Mouse (Mus musculus): ENCODE results near the gene Dennd1b.

Gene Dennd1b

DNA sequence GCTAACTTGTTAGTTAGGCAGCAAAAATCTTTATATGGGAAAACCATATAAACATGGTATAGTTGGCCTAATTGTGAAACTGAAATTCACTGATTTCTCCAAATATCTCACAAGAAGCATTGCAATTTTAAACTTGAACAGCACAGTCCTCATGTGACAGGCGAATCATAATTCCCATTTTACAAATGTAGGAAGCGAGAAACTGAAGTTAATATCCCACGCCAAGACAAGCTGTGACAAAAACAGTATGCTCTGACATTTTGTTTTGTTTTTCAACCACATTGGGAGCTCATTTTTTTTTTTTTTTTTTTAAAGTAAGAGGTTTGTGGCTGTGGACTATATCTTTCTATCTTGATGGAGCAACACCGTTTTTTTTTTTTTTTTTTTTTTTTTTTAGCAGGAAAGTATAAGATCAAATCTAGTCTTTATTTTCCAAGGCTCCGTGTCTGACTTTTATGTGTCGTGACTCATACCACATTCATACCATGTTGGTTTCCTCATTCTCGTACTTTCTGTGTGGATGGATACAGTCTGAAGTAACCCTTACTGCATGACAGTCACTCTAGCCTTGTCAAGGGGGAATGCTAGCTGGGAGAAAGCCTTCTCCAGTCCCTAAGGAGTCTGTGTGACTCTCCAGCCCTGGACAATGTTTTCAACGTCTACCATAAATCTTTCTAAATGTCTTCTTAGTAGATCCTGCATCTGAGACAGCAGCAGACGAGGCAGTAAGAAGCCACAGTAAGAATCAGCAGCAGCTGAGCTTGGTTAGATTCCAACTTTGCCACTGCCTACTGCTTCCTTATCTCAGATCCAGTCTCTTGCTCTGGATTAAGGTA is 751 bp upstream of the Dennd1b start:
- no peak for DNase-seq (ENCODE audit: low spot score)

DNA sequence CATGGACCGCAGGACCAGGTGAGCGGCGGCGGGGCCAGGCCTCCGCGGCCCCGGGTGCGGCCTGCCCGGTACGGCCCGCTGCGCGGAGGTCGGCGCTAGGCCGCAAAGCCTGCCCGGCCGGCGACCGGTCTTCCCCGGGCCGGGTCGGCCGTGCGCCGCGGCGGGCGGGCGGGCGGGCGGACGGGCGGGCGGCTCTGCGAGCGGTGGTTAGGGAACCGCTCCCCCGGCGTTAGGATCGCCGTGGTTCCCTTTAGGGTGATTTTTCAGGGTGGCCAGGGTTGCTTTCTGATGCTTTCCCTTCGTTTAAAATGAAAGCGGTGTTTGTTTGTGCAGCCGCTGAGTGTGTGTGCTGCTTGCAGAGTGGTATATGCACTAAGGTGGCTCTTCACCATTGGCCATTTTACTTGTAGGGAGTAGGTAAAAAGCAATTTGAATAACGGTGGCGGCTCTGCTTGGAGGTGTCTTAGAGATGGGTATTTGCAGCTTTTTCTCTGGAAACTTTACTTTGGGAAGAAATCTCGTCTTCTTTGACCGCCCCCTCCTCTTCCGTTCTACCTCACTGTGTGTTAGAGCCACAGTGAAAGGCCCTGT is 728 bp downstream of the Dennd1b start:
- DNase-seq (ENCODE audit: low spot score), result peak; percentile 57

DNA sequence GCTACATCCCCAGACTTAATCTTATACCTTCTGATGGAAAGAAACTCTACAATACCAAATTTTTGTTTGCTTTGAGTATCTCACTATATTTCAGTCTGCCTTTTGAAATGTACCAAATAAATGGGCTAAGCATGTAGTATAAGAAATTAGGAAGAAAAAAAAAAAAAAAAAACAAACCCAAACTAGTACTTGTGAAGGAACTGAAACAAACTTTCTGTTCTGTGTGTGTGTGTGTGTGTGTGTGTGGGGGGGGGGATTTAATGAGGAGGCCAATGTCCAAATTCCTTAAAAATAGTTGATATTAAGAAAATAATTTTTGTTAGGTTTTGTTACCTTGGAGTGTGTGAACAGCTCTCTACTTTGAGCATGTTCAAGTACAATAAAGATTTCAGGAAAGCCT is 1.8 kb downstream of the Dennd1b start:
- DNase-seq (ENCODE audit: low spot score), result no peak

DNA sequence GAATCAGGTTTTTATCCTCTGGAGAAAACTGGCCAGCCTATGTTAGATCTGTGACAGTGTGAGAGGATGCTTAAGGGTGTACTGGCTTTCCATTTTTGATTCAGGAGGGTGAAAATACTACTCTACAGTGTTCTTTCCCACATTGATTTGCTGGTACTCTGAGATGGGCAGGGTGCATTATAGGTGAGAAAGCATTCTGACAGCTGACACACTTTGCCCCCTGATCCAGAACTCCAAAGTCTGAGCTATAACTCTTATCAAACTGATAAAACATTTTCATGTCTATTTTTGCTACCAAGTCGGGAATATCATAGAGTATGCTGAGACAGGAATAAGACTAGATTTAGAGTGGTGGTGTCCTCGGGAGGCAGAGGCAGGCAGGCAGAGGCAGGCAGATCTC is 2.3 kb downstream of the Dennd1b start:
- DNase-seq (ENCODE audit: low spot score), result no peak

DNA sequence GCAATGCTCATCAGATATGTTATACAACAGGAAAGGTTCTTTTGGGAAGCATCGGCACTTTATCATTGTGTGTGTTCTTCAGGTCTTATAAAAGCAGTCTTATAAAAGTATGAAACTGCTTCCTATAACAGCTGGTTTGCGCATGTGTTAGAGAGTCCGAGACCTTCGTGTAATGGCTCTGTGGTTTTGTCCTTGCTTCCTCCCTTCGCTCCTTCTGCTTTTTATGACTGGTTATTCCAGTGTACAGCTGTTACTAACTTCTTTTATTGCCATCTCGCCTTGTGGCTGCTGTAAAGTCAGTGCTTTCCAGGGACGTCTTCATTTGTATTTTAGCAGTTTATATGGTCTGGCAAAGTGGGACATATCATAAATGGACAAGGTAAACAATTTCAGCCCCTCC is 4.2 kb downstream of the Dennd1b start:
- no peak for DNase-seq (ENCODE audit: low spot score)

DNA sequence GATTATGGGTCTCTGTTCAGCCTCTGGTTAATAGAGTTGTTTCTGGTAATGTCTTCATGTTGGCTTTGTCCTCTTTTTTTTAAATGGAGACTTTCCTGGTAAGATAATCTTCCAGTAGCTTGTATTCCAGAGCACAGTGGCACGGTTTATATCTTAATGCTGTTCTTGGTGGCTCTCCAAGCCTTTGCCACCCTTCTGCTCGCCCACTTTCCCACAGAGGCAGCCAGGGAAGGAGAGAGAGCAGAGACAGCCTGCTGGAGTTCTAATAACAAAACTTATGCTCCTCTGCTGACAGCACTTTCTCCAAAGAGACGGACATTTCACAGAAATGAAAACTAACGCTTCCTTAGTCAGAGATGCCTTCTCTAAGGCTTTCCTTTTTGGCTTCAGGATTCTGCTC is 6.8 kb downstream of the Dennd1b start:
- no peak for DNase-seq (ENCODE audit: low spot score)

DNA sequence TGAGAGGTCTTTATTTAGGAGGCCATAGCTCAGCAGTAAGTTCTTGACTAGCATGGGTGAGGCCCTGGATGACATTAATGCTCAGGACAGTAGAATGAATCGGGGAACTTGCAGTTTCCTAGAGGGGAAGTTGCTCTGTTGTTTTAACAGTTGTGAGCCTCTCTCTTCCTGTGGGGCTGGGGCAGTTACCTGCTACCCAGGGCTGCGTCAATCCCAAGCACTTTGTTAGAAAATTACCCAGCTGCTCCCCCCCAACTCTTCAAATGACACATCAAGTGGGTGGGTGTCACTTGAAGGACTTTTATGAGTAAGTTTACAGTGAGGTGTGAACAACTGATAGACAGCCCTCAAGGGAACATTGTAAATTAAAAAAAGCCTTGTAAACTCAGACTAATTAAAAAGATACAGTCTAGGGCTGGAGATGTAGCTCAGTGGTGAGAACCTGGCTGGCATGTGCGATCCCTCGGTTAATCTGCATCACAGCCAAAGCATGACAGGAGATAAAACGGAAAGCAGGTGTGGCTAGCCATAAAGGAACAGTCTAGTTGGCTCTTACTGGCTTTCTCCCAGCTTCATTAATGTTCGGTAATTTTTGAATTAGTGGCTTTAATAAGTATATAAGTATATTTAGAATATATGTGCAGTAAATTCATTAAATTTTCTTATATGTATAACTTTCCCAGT is 10.4 kb downstream of the Dennd1b start:
- no peak for DNase-seq (ENCODE audit: low spot score)

DNA sequence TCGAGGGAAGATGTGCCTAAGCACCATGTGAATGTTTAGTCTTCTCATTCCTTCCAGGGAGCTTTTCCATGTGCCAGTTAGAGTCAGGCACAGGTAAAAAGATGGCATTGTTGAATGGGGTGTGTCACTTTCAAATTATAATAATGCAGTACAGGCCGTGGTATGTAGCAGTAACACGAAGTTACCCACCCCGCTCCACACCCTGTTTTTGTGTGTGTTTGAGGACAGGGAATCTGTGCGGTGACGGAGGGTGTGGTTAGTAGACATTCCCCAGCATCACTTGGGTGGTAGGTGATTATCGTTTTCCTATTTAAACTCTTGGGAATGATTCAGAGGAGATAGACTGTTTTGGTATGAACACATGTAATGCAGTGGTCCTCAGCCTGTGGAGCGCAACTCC is 11.6 kb downstream of the Dennd1b start:
- no peak for DNase-seq (ENCODE audit: low spot score)

DNA sequence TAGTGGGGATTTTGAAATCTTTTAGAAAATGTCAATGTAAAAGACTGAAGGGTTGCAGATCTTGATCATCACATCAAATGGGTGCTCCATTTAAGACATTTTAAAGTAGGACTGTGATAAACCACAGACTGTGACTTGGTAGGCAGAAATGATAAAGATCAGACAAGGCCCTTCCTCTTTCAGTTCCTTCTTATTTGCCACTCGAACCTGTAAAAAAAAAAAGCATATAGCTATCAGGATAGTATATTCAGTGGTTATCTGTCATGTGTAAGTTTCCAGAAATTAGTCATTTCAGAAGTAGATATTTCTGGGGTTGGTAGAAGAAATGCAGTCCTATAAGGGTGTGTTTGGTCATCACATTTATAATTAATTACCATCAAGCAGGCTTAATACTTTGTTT is 12.7 kb downstream of the Dennd1b start:
- DNase-seq (ENCODE audit: low spot score), result no peak

DNA sequence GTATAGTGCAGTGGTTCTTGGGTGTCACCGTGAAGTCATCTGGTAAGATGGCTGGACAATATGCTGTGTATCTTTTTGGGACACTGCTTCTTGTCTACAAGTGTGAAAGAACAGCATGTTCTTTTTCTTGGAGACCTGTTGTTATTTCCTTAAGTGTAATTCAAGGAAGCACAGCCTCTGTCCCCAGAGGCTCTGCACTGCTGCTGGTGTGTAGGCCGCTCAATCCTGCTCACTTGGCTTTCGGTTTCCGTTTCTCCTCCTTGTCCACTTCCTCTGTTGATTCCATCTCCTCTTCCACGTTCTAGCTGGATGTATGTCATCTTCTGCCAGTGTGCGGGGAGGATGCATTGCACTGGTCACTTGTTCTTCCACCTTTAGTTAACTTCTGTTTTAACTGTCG is 19.0 kb downstream of the Dennd1b start:
- DNase-seq (ENCODE audit: low spot score), result no peak

DNA sequence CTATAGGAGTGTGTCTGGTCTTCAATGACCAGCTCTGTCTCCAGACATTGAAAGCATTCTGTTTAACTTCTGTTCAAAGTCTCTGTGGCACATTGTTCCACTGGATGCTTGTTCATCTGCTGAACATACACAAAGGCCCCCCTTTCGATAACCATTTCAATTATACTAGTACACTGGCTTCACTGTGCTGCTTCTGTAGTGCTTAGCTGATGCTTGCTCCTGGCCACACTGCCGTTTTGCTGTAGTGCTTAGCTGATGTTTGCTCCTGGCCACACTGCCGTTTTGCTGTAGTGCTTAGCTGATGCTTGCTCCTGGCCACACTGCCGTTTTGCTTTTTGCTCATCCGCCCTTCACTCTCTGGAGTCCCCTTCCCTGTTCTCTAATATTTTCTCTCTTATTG is 19.4 kb downstream of the Dennd1b start:
- DNase-seq (ENCODE audit: low spot score), result no peak

DNA sequence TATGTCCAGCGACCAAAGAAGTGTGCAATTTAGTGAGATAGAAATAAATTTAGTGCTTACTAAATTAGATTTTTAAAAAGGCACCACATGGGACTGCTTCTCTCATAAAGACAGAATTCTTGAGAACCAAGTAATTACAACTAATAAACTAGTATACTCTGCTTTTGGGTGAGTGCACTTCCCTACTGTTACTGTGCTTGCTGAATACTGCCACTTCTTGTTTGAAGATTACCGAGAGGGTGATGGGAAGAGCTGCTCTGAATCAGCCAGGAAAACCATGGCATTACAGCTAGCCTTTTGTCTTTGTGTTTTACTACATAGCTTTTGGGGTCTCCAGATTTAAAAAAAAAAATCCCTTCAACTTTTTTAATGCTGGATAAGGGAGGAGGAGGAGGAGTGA is 19.8 kb downstream of the Dennd1b start:
- DNase-seq (ENCODE audit: low spot score), result no peak

DNA sequence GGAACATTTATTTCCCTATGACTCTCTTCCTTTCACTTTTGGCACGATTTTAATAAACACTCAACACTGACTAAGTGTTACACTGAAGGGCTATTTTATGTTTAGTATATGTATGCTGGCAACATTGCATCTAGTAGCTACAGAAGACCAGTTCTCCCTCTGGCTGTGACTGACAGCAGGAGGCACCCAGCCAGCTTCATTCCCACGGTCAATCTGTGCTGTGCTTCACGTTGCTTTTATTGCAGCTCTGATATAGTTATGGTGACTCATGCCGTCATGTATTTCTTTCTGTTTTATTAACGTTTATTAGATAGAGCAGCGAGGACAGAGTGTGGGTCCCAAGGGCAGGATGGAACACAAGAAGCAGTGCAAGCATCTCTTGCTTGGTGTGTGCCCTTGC is 20.2 kb downstream of the Dennd1b start:
- no peak for DNase-seq (ENCODE audit: low spot score)

DNA sequence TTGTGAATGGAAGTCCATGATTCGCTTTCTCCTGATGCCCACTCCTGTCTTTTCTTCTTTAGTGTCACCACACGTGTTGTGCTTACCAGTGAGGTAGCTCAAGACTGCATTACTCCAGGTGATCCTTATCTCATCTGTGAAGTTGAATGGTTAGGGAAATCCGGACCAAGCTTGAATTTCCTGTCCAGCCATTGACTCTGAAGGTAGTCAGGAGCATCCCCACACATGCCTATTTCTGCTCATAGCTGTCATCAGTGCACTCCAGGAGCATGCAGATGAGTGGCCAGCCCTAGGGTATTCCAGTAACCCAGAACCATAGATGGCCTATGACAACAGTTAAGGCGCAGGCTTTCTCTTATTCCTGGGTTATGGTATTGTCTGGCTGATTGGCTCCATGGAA is 20.9 kb downstream of the Dennd1b start:
- no peak for DNase-seq (ENCODE audit: low spot score)

DNA sequence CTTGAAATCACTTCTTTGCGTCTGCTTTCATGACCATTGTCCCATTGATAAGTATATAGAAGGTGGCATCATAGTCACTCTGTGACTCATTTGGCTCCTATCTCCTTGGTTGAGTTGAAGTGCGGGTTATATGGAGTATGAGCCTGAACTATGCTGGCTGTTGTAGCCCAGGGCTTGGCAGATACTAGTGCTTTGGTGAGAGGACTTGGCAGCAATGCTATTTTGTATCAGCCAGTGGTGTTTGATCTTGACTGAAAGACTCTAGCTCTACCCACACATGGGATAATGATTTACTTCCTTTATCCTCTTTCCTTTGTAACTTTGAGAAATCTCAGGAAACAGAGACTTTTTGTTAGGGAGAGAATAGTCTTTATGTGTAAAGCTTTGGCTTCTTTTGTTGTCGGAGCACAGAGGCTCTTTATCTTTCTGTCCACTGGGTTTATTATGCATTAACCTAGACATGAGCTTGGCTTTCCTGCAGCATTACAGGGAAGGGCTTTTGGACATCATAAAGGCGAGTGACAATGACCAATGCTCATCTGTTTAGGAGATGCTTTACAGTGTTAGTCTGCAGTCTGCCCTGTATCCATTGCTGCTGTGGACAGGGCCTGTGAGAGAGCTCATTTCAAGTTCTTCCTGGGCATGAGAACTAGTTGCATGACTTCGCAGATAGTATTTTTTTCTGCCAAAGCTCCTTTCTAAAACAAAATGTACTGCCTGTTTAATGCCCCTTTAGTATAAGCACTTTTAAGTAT is 29.3 kb downstream of the Dennd1b start:
- DNase-seq (ENCODE audit: low spot score), result no peak

DNA sequence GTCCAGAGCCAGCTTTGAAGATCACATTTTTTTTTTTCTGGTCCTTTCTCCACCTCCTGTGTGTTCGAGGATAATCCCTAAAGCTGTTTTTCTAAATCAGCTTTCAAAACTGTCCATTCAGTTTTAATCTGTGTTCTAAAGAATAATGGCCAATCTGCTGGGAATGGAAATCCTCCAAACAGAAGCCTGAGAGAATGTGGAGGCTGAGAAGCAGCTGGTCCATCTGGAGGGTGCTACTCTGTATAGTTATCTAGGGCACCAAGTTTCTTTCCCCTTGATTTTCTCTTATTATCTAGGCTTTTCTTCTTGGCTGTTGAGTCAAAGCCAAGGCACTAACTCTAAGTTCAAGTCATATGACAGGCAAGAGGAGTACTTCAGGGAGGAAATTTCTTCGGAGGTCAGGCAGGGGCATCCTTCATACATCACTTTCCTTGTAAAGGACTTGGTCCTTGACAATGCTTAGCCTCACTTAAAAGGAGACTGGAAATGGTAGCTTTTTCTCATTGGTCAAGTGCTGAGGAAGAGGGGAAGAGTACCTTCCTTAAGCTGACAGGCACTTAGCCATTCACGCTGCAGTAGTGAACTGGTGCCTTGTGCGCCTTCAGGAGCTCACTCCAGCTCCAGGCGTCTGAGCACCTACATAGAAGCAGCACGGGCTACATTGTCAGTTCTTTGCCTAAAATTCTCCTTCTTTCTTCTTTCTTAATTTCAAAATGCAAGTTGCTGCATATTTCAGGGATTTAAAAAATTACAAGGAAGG is 32.6 kb downstream of the Dennd1b start:
- no peak for DNase-seq (ENCODE audit: low spot score)

DNA sequence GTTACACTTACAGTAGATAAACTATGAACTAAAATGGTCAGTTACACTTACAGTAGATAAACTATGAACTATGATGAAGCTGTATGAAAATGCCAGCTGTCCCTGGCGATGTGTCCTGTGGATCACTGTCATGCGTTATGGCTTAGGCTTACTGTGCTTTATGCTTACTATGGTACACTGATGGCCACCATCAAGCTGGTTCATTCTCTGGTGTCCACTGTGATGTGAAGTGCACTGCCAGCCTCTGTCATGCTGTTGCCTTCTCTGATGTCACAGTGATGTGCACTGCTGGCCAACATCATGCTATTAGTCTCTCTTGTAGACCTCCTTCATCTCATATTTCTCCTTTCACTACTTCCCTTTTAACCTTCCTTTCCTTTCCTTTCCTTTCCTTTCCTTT is 33.4 kb downstream of the Dennd1b start:
- no peak for DNase-seq (ENCODE audit: low spot score)

DNA sequence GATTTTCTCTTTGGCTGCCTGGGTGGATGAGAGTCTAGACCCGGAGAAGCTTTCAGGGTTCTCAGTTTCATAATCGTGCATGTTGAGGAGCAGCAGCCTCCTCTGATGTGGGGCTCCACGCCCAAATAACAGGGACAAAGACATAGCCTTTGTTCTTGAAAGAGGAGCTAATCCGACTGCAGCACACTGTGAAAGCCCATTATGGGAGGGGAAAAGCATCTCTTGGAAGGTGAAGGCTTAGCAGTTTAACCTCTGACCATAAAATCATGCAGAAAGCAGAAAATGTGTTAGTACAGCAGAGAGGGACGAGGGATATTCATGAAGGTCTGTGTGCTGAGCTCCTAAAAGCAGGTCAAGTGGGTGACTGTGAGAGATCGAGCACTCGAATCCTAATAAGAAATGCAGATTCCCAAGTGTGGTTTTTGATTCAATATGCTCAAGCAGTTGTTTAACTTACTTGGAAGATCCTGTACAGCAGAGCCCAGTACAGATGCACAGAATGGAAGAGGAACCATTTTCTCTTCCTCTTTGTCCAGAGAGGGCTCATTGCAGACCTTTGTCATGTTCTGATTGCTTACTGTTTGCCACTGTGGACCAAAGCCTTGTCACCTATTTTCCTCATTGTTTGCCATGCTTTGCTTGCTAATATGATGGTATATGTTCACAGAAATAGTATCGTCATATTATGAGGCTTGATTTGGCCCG is 37.6 kb downstream of the Dennd1b start:
- no peak for DNase-seq (ENCODE audit: low spot score)

DNA sequence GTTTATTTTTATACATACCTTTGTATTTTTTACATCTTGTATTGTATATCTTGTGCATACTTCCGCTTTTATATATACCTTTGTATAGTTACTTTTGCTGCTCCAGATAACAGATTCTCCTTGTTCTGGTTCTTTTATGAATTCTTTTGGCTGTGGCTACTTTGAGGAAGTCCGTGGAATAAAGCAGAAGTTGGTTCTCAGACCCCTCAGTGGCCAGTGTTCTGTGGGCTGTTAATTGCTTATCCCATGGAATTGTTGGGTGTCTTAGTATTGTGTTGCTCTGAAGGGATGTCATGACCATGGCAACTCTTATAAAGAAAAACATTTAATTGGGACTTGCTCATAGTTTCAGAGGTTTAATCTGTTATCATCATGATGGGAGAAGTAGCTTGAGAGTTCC is 40.3 kb downstream of the Dennd1b start:
- DNase-seq (ENCODE audit: low spot score), result no peak

DNA sequence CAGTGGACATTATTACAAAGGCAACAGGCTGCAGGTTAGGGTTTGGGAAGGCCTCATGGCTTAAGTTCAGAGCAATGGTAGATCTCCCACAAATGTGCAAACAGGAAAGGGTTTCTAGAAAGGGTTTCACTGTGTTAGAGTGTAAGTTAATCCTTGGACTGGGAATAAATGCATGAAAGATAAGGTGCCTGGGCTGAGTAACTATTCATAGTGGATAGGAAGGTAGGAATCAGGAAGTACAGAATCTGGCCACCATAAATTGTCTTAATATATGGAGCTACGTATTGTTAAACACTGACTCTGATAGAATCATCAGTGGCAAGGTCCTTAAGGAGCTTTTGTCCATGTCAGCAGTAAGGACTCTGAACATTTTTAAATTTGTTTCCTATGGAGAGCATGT is 42.8 kb downstream of the Dennd1b start:
- DNase-seq (ENCODE audit: low spot score), result no peak

DNA sequence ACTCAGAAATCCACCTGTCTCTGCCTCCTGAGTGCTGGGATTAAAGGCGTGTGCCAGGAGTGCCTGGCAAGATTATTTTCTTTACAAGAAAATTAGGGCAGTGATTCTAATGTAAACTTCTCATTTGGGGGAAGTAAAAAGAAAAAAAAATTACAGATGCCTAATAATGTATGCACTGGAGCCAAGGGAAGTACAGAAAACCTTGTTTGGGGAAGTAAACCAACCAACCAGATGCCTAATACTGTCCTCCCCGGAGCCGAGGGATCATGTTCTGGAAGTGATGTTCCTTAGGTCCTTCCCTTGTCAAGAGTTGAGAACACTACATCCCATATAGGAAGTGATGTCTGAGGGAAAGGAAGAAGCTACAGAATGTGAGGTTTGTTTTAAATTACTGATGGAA is 44.2 kb downstream of the Dennd1b start:
- DNase-seq (ENCODE audit: low spot score), result no peak

Measured in ovary, postnatal 36 days (tissue).